Mouse (Mus musculus) heart, embryonic 12.5 days (tissue): ENCODE measurements around the gene Vhl. TPM values are rescaled to one million over a fixed set of nuclear protein-coding genes. Genes with fewer than 3 reads are reported as not detected.
A peak's percentile ranks its signal among the peaks of the same experiment; 100 is the strongest.

Source experiments
- ATAC-seq: fragments of 200-750 bp; cut with Nextera tagmentation; 2 replicates; pipeline ENCODE4 v1.8.0; 2017; ENCODE audit warnings: moderate TSS enrichment, moderate library complexity; ENCODE audit not compliant: insufficient number of reproducible peaks, low FRiP score
- H3K27ac ChIP-seq: fragments of 300-500 bp; sonication (generic); 2 replicates; pipeline ENCODE4 v1.5.1; 2016; ENCODE audit warnings: mild to moderate bottlenecking, moderate library complexity; ENCODE audit not compliant: poor library complexity, severe bottlenecking
- H3K27me3 ChIP-seq: fragments of 300-500 bp; sonication (generic); replicated peaks from 2 replicates; pipeline ENCODE4 v1.6.1; 2016; ENCODE audit warnings: mild to moderate bottlenecking, moderate library complexity
- H3K36me3 ChIP-seq: fragments of 300-500 bp; sonication (generic); 2 replicates; pipeline ENCODE4 v1.6.1; 2016; ENCODE audit warnings: mild to moderate bottlenecking, moderate library complexity
- H3K4me1 ChIP-seq: fragments of 300-500 bp; sonication (generic); replicated peaks from 2 replicates; pipeline ENCODE4 v1.6.1; 2016; ENCODE audit warnings: mild to moderate bottlenecking
- H3K4me2 ChIP-seq: fragments of 300-500 bp; sonication (generic); 2 replicates; pipeline ENCODE4 v1.6.1; 2016; ENCODE audit warnings: mild to moderate bottlenecking, moderate library complexity
- H3K4me3 ChIP-seq: fragments of 300-500 bp; sonication (generic); 2 replicates; pipeline ENCODE4 v1.5.1; 2016; ENCODE audit warnings: mild to moderate bottlenecking
- H3K9ac ChIP-seq: fragments of 300-500 bp; sonication (generic); 2 replicates; pipeline ENCODE4 v1.6.1; 2016; ENCODE audit warnings: mild to moderate bottlenecking, moderate library complexity
- H3K9me3 ChIP-seq: fragments of 300-500 bp; sonication (generic); replicated peaks from 2 replicates; pipeline ENCODE4 v1.6.1; 2016; ENCODE audit warnings: mild to moderate bottlenecking, moderate library complexity
- WGBS: fragments of 180-500 bp; shearing (Covaris S2); methylation state at CpG from one replicate; pipeline ENCODE4 v1.1.7; 2016; 5-methylcytosine and 5-hydroxymethylcytosine counted together
- polyA plus RNA-seq: library from polyadenylated mRNA; unstranded; fragments of >200 nt; fragmentation: Nextera tagmentation; extraction: Ambion mirVana; gene quantifications from 2 replicates; pipeline ENCODE4 v1.2.1, GENCODE M21; 2016

Vhl gene
- polyA plus RNA-seq, 1 experiment from 2014 or later, result 30.3 TPM

- Histone ChIP-seq H3K27me3 (no peaks in the 10 kb centered on the region), H3K36me3 (no peaks in the 10 kb centered on the region), H3K4me3 (peak overlapping the region; percentile 90), H3K4me1 (peaks cover 15% of the 10 kb centered on the region), H3K4me2 (peak overlapping the region; percentile 86), H3K27ac (no peak overlapping the region), H3K9me3 (no peaks in the 10 kb centered on the region), H3K9ac (peak overlapping the region; percentile 93)
- no peak for ATAC-seq
- WGBS, result 45% methylated on average over 12 of the region's 12 CpGs
Observed at GRCm38 (mm10) chr6:113603993-113604392, 19.8 kb upstream of the Vhl start.

GRCm38 (mm10) chr6:113604432-113605223, 19.1 kb upstream of the Vhl start, which contains the start of gene Brk1:
TSS of gene Brk1 (plus strand) at chr6:113604772.
- Histone ChIP-seq H3K4me3 (peak within 1 kb of the TSS; percentile 90), H3K36me3 (no peaks in the 10 kb centered on the region), H3K27ac (peak within 1 kb of the TSS; percentile 78), H3K4me2 (peak within 1 kb of the TSS; percentile 86), H3K27me3 (no peaks in the 10 kb centered on the region), H3K4me1 (peaks cover 15% of the 10 kb centered on the region), H3K9me3 (no peaks in the 10 kb centered on the region), H3K9ac (peak within 1 kb of the TSS; percentile 93)
- WGBS, result under 1% methylated on average over 65 of the region's 65 CpGs
- ATAC-seq, result peak; percentile 95

GRCm38 (mm10) chr6:113605224-113605545, 18.6 kb upstream of the Vhl start:
- Histone ChIP-seq H3K9me3 (no peaks in the 10 kb centered on the region), H3K36me3 (peaks cover under 1% of the 10 kb centered on the region; the same call in 1 of the 2 replicates), H3K4me1 (peaks cover 15% of the 10 kb centered on the region), H3K27me3 (no peaks in the 10 kb centered on the region), H3K4me3 (peak overlapping the region; percentile 90), H3K9ac (peak overlapping the region; percentile 93), H3K4me2 (peak overlapping the region; percentile 86), H3K27ac (peak overlapping the region; percentile 78)
- WGBS, result 4% methylated on average over 10 of the region's 10 CpGs
- no peak for ATAC-seq

GRCm38 (mm10) chr6:113608871-113609270, 14.9 kb upstream of the Vhl start:
- Histone ChIP-seq H3K4me3 (no peak overlapping the region), H3K9me3 (no peaks in the 10 kb centered on the region), H3K4me1 (peaks cover 43% of the 10 kb centered on the region), H3K36me3 (peaks cover 21% of the 10 kb centered on the region), H3K27me3 (no peaks in the 10 kb centered on the region), H3K9ac (no peak overlapping the region), H3K27ac (no peak overlapping the region), H3K4me2 (no peak overlapping the region)
- WGBS, result 84% methylated on average over 6 of the region's 6 CpGs
- ATAC-seq, result no peak

GRCm38 (mm10) chr6:113609293-113609692, 14.5 kb upstream of the Vhl start:
- WGBS, result 96% methylated on average over 7 of the region's 7 CpGs
- H3K36me3 ChIP-seq, result peaks cover 25% of the 10 kb centered on the region
- H3K27ac ChIP-seq, result no peak overlapping the region
- H3K9ac ChIP-seq, result no peak overlapping the region
- no peak overlapping the region for H3K4me3 ChIP-seq
- no peak for ATAC-seq
- no peaks in the 10 kb centered on the region for H3K9me3 ChIP-seq
- peaks cover 43% of the 10 kb centered on the region for H3K4me1 ChIP-seq
- H3K4me2 ChIP-seq, result no peak overlapping the region
- no peaks in the 10 kb centered on the region for H3K27me3 ChIP-seq

- Histone ChIP-seq H3K27ac (peak overlapping the region; percentile 88), H3K9me3 (no peaks in the 10 kb centered on the region), H3K9ac (peak overlapping the region; percentile 34; the same call in 1 of the 2 replicates), H3K4me2 (peak overlapping the region; percentile 55), H3K4me1 (peaks cover 28% of the 10 kb centered on the region), H3K36me3 (peaks cover 55% of the 10 kb centered on the region), H3K4me3 (no peak overlapping the region), H3K27me3 (no peaks in the 10 kb centered on the region)
- WGBS, result 36% methylated on average over 8 of the region's 8 CpGs
- ATAC-seq, result no peak
Observed at GRCm38 (mm10) chr6:113612258-113612969, 11.3 kb upstream of the Vhl start.

- Histone ChIP-seq H3K9me3 (no peaks in the 10 kb centered on the region), H3K4me3 (no peak overlapping the region), H3K4me1 (peaks cover 28% of the 10 kb centered on the region), H3K36me3 (peaks cover 65% of the 10 kb centered on the region), H3K4me2 (no peak overlapping the region), H3K27ac (no peak overlapping the region), H3K9ac (no peak overlapping the region), H3K27me3 (no peaks in the 10 kb centered on the region)
- no peak for ATAC-seq
- WGBS, result 93% methylated on average over 7 of the region's 7 CpGs
Observed at GRCm38 (mm10) chr6:113614152-113614551, 9.6 kb upstream of the Vhl start.

GRCm38 (mm10) chr6:113614997-113615396, 8.8 kb upstream of the Vhl start:
- Histone ChIP-seq H3K9ac (no peak overlapping the region), H3K36me3 (peaks cover 65% of the 10 kb centered on the region), H3K9me3 (no peaks in the 10 kb centered on the region), H3K4me2 (no peak overlapping the region), H3K4me3 (no peak overlapping the region), H3K27me3 (no peaks in the 10 kb centered on the region), H3K4me1 (peaks cover 28% of the 10 kb centered on the region), H3K27ac (no peak overlapping the region)
- ATAC-seq, result no peak
- 96% methylated on average over 8 of the region's 8 CpGs for WGBS

GRCm38 (mm10) chr6:113615489-113615888, 8.3 kb upstream of the Vhl start:
- Histone ChIP-seq H3K27ac (no peak overlapping the region), H3K36me3 (peaks cover 61% of the 10 kb centered on the region), H3K4me2 (no peak overlapping the region), H3K4me3 (no peak overlapping the region), H3K9me3 (no peaks in the 10 kb centered on the region), H3K27me3 (no peaks in the 10 kb centered on the region), H3K4me1 (peaks cover 26% of the 10 kb centered on the region), H3K9ac (no peak overlapping the region)
- ATAC-seq, result no peak
- WGBS, result 94% methylated on average over 4 of the region's 4 CpGs

GRCm38 (mm10) chr6:113623386-113623785, 373 bp upstream of the Vhl start:
- Histone ChIP-seq H3K4me1 (peaks cover 18% of the 10 kb centered on the region), H3K27ac (no peak overlapping the region; the same call in 1 of the 2 replicates), H3K36me3 (peaks cover 18% of the 10 kb centered on the region), H3K27me3 (no peaks in the 10 kb centered on the region), H3K9ac (no peak overlapping the region), H3K9me3 (no peaks in the 10 kb centered on the region), H3K4me2 (peak overlapping the region; percentile 82), H3K4me3 (peak overlapping the region; percentile 77)
- 61% methylated on average over 5 of the region's 5 CpGs for WGBS
- 0 out of 2 replicates have a peak, but pooled peaks have one; percentile 4 for ATAC-seq

- no peak overlapping the region for H3K27ac ChIP-seq
- H3K9me3 ChIP-seq, result no peaks in the 10 kb centered on the region
- no peak for ATAC-seq
- H3K27me3 ChIP-seq, result no peaks in the 10 kb centered on the region
- H3K4me1 ChIP-seq, result peaks cover 18% of the 10 kb centered on the region
- peak overlapping the region; percentile 88 for H3K9ac ChIP-seq
- peak overlapping the region; percentile 82 for H3K4me2 ChIP-seq
- H3K36me3 ChIP-seq, result peaks cover 31% of the 10 kb centered on the region
- 60% methylated on average over 5 of the region's 5 CpGs for WGBS
- H3K4me3 ChIP-seq, result peak overlapping the region; percentile 77
Observed at GRCm38 (mm10) chr6:113624989-113625770, 1.4 kb downstream of the Vhl start.
